Mouse (Mus musculus): ENCODE data around the gene Tbc1d4.

GRCm38 (mm10) chr14:101477827-101478220, 131.2 kb downstream of the Tbc1d4 start:
- TF ChIP-seq RCOR1 (conservative IDR thresholded peaks at IDR 0.05; ENCODE audit: low read depth, low read length) = no peak
- no peak for TF ChIP-seq RAD21 (IDR thresholded peaks at IDR 0.05; ENCODE audit: low read depth, low read length)
- TF ChIP-seq CTCF (conservative IDR thresholded peaks at IDR 0.05 in 1 of 2, IDR thresholded peaks at IDR 0.05 in 1 of 2; ENCODE audit: low read depth in 2 of 2, low read length in 2 of 2) = no peak
- TF ChIP-seq BHLHE40 (IDR thresholded peaks at IDR 0.05; ENCODE audit: low read depth, low read length) = no peak
- TF ChIP-seq MAX (IDR thresholded peaks at IDR 0.05; ENCODE audit: low read length) = no peak
- no peak for TF ChIP-seq HCFC1 (IDR thresholded peaks at IDR 0.05; ENCODE audit: low read depth, low read length)
- TF ChIP-seq JUND (conservative IDR thresholded peaks at IDR 0.05; ENCODE audit: low read depth, low read length) = no peak

Data from CH12.LX (cell line).